Mouse (Mus musculus) heart, adult 2 months (tissue): ENCODE data around the gene Nanos2. TPM values are rescaled to one million over a fixed set of nuclear protein-coding genes. Genes with fewer than 3 reads are reported as not detected.

Experiments
- DNase-seq, 2 experiments: peaks; one replicate each; pipeline ENCODE4 v3.0.0; 2021
- H3K27ac ChIP-seq: fragments of 200-600 bp; 2 replicates; pipeline ENCODE4 v1.8.1; 2022
- H3K27me3 ChIP-seq: fragments of 200-500 bp; 2 replicates; pipeline ENCODE4 v1.6.1; 2012; ENCODE audit warnings: mild to moderate bottlenecking, low read length, inconsistent platforms, mixed read lengths; ENCODE audit not compliant: control insufficient read depth, insufficient read depth
- H3K36me3 ChIP-seq: fragments of 200-500 bp; 2 replicates; pipeline ENCODE4 v1.6.1; 2012; ENCODE audit warnings: low read length, inconsistent platforms; ENCODE audit not compliant: control insufficient read depth, insufficient read depth
- H3K4me1 ChIP-seq: fragments of 200-500 bp; 2 replicates; pipeline ENCODE4 v1.6.1; 2011; ENCODE audit warnings: low read length; ENCODE audit not compliant: control insufficient read depth, insufficient read depth
- H3K4me3 ChIP-seq: fragments of 200-600 bp; 2 replicates; pipeline ENCODE4 v1.8.1; 2022
- H3K79me2 ChIP-seq: fragments of 200-500 bp; replicated peaks from 2 replicates; pipeline ENCODE4 v1.6.1; 2012; ENCODE audit warnings: mild to moderate bottlenecking, inconsistent platforms, low read length, moderate library complexity, mixed read lengths; ENCODE audit not compliant: control insufficient read depth, insufficient read depth
- H3K9ac ChIP-seq: fragments of 200-500 bp; 2 replicates; pipeline ENCODE4 v1.6.1; 2012; ENCODE audit warnings: low read depth, mild to moderate bottlenecking, control low read depth, inconsistent platforms, low read length, mixed read lengths
- CTCF ChIP-seq: fragments of 200-600 bp; IDR thresholded peaks from 2 replicates; pipeline ENCODE4 v1.8.1; 2022; ENCODE audit warnings: antibody characterized with exemption, mild to moderate bottlenecking, moderate library complexity
- EP300 ChIP-seq: fragments of 200-500 bp; IDR thresholded peaks from 2 replicates; pipeline ENCODE4 v1.6.1; 2011; ENCODE audit warnings: low read depth, low read length, control low read depth; ENCODE audit not compliant: insufficient read depth
- POLR2A ChIP-seq: fragments of 200-500 bp; IDR thresholded peaks from 2 replicates; pipeline ENCODE4 v1.6.1; 2011; ENCODE audit warnings: mild to moderate bottlenecking, low read depth, low read length, control low read depth; ENCODE audit not compliant: insufficient read depth
- WGBS: fragments of 180-500 bp; shearing (Covaris S2); methylation state at CpG from one replicate; pipeline ENCODE4 v1.1.7; 2018; 5-methylcytosine and 5-hydroxymethylcytosine counted together
- intact Hi-C: fragments of 180-260 bp; cut with DNase I; formaldehyde crosslinking; loops from one replicate; pipeline ENCODE4 v1.15.1; 2025
- polyA plus RNA-seq: library from polyadenylated mRNA; depleted of rRNA; stranded (reverse); fragments of >200 nt; gene quantifications from 2 replicates; pipeline ENCODE4 v1.2.3, GENCODE M21; 2012; rRNA removed
- total RNA-seq, 2 experiments: library from RNA; stranded (reverse); gene quantifications; 2 replicates each; pipeline ENCODE4 v1.2.3; 2021

Nanos2 gene
- total and polyA plus RNA-seq, 3 experiments: 0.08 TPM; not detected in 2

- intact Hi-C loops: loop anchor here (2.0 kb wide), 1 partner anchor 96 kb away; no protein-coding TSS in a partner anchor
- peak overlapping the region; percentile 87 for H3K9ac ChIP-seq
- no peak for DNase-seq
- TF ChIP-seq POLR2A: no peak
- TF ChIP-seq CTCF: no peak
- no peak for TF ChIP-seq EP300
- peaks cover 6% of the 10 kb centered on the region; the same call in 1 of the 2 replicates for H3K27me3 ChIP-seq
- peak overlapping the region; percentile 78 for H3K27ac ChIP-seq
- no peaks in the 10 kb centered on the region for H3K36me3 ChIP-seq
- peak overlapping the region; percentile 64 for H3K4me3 ChIP-seq
- peaks cover 3% of the 10 kb centered on the region for H3K79me2 ChIP-seq
- H3K4me1 ChIP-seq: peaks cover 2% of the 10 kb centered on the region; the same call in 1 of the 2 replicates
- WGBS: 1% methylated on average over 26 of the region's 36 CpGs
These were observed 37.5 kb downstream of the Nanos2 start for GRCm38 (mm10) chr7:19024581-19025255.

- Histone ChIP-seq H3K4me1 (peaks cover 2% of the 10 kb centered on the region; the same call in 1 of the 2 replicates), H3K9ac (no peak overlapping the region), H3K4me3 (no peak overlapping the region), H3K79me2 (peaks cover 3% of the 10 kb centered on the region), H3K27ac (no peak overlapping the region), H3K27me3 (peaks cover 2% of the 10 kb centered on the region; the same call in 1 of the 2 replicates), H3K36me3 (no peaks in the 10 kb centered on the region)
- no peak for TF ChIP-seq CTCF
- TF ChIP-seq EP300: no peak
- TF ChIP-seq POLR2A: no peak
- no peak for DNase-seq
- intact Hi-C loops: no loop called here
These were observed 40.9 kb downstream of the Nanos2 start for GRCm38 (mm10) chr7:19028067-19028466.

GRCm38 (mm10) chr7:19029084-19029653 lies 42.0 kb downstream of the Nanos2 start:
- Histone ChIP-seq H3K27me3 (no peaks in the 10 kb centered on the region), H3K27ac (no peak overlapping the region), H3K4me1 (peaks cover 2% of the 10 kb centered on the region; the same call in 1 of the 2 replicates), H3K36me3 (no peaks in the 10 kb centered on the region), H3K79me2 (peaks cover 3% of the 10 kb centered on the region), H3K4me3 (no peak overlapping the region), H3K9ac (no peak overlapping the region)
- intact Hi-C loops: no loop called here
- peak; percentile 82 for TF ChIP-seq CTCF
- no peak for TF ChIP-seq POLR2A
- TF ChIP-seq EP300: 0 out of 2 replicates have a peak, but pooled peaks have one; percentile 20
- WGBS: 69% methylated on average over 6 of the region's 6 CpGs
- peak; percentile 40 to 69 for DNase-seq

GRCm38 (mm10) chr7:19031641-19032040 lies 44.4 kb downstream of the Nanos2 start:
- intact Hi-C loops: no loop called here
- WGBS: 72% methylated on average over 4 of the region's 4 CpGs

More at GRCm38 (mm10) chr7:19031641-19032040, 44.4 kb downstream of the Nanos2 start:
- H3K4me3 ChIP-seq: no peak overlapping the region
- TF ChIP-seq POLR2A (no peak), EP300 (0 out of 2 replicates have a peak, but pooled peaks have one; percentile 18), CTCF (no peak)
- no peaks in the 10 kb centered on the region for H3K4me1 ChIP-seq
- no peak for DNase-seq
- H3K27me3 ChIP-seq: no peaks in the 10 kb centered on the region
- no peak overlapping the region for H3K27ac ChIP-seq
- H3K79me2 ChIP-seq: no peaks in the 10 kb centered on the region; the same call in 1 of the 2 replicates
- H3K36me3 ChIP-seq: no peaks in the 10 kb centered on the region
- H3K9ac ChIP-seq: no peak overlapping the region

Other genes with a start within 250 kb of the Nanos2 start
- not detected for gene Psg19, start 188.9 kb upstream of the Nanos2 start, total RNA-seq
- gene Psg19, start 188.9 kb upstream of the Nanos2 start, polyA plus RNA-seq: not detected in 2 replicates
- gene Psg17, start 165.8 kb upstream of the Nanos2 start, total RNA-seq: not detected
- 0.04 and 0.06 TPM in 2 replicates for gene Psg17, start 165.8 kb upstream of the Nanos2 start, polyA plus RNA-seq
- 1 to 10 TPM; 7.2 to 8.0 TPM for gene Mill2, start 147.4 kb upstream of the Nanos2 start, total RNA-seq
- 5.2 and 9.1 TPM in 2 replicates for gene Mill2, start 147.4 kb upstream of the Nanos2 start, polyA plus RNA-seq
- gene Pglyrp1, start 116.1 kb upstream of the Nanos2 start, total RNA-seq: 1 to 10 TPM; 1.3 to 2.2 TPM
- gene Pglyrp1, start 116.1 kb upstream of the Nanos2 start, polyA plus RNA-seq: 2.3 and 12.7 TPM in 2 replicates
- gene Ccdc61, start 77.0 kb upstream of the Nanos2 start, total RNA-seq: 1 to 10 TPM; 6.6 to 9.6 TPM
- gene Ccdc61, start 77.0 kb upstream of the Nanos2 start, polyA plus RNA-seq: 11.3 and 12.5 TPM in 2 replicates
- gene Nova2, start 61.5 kb upstream of the Nanos2 start, total RNA-seq: 1 to 10 TPM; 4.3 to 5.1 TPM
- 1.5 and 1.7 TPM in 2 replicates for gene Nova2, start 61.5 kb upstream of the Nanos2 start, polyA plus RNA-seq
- gene Mypop, start 3.8 kb downstream of the Nanos2 start, total RNA-seq: 1 to 10 TPM; 3.5 to 3.9 TPM
- gene Mypop, start 3.8 kb downstream of the Nanos2 start, polyA plus RNA-seq: 3.4 and 4.0 TPM in 2 replicates
- 10 to 100 TPM; 22.5 to 24.5 TPM for gene Irf2bp1, start 16.6 kb downstream of the Nanos2 start, total RNA-seq
- gene Irf2bp1, start 16.6 kb downstream of the Nanos2 start, polyA plus RNA-seq: 12.7 and 15.1 TPM in 2 replicates
- gene Foxa3, start 36.1 kb downstream of the Nanos2 start, total RNA-seq: not detected
- gene Foxa3, start 36.1 kb downstream of the Nanos2 start, polyA plus RNA-seq: 0.06 TPM in 1 of 2 replicates, not detected in the other
- gene Sympk, start 37.0 kb downstream of the Nanos2 start, total RNA-seq: 10 to 100 TPM; 93.2 to 99.4 TPM
- gene Sympk, start 37.0 kb downstream of the Nanos2 start, polyA plus RNA-seq: 54.9 and 61.3 TPM in 2 replicates
- not detected for gene Rsph6a, start 67.3 kb downstream of the Nanos2 start, total RNA-seq
- 0.06 TPM in 1 of 2 replicates, not detected in the other for gene Rsph6a, start 67.3 kb downstream of the Nanos2 start, polyA plus RNA-seq
- 10 to 100 TPM; 47.8 to 54.9 TPM for gene Dmwd, start 88.8 kb downstream of the Nanos2 start, total RNA-seq
- 70.9 and 79.4 TPM in 2 replicates for gene Dmwd, start 88.8 kb downstream of the Nanos2 start, polyA plus RNA-seq
- 100 to 1,000 TPM; 482 to 516 TPM for gene Dmpk, start 96.4 kb downstream of the Nanos2 start, total RNA-seq
- gene Dmpk, start 96.4 kb downstream of the Nanos2 start, polyA plus RNA-seq: 1,225 and 1,460 TPM in 2 replicates
- 1 to 10 TPM; 7.1 to 8.2 TPM for gene Six5, start 107.2 kb downstream of the Nanos2 start, total RNA-seq
- 26.0 and 29.8 TPM in 2 replicates for gene Six5, start 107.2 kb downstream of the Nanos2 start, polyA plus RNA-seq
- not detected for gene Gm4969, start 131.0 kb downstream of the Nanos2 start, total RNA-seq
- 0.09 TPM in 1 of 2 replicates, not detected in the other for gene Gm4969, start 131.0 kb downstream of the Nanos2 start, polyA plus RNA-seq
- gene Fbxo46, start 132.5 kb downstream of the Nanos2 start, total RNA-seq: 1 to 10 TPM; 4.5 to 5.2 TPM
- 3.3 and 5.4 TPM in 2 replicates for gene Fbxo46, start 132.5 kb downstream of the Nanos2 start, polyA plus RNA-seq
- gene Qpctl, start 161.9 kb downstream of the Nanos2 start, total RNA-seq: 1 to 10 TPM; 3.8 to 4.6 TPM
- gene Qpctl, start 161.9 kb downstream of the Nanos2 start, polyA plus RNA-seq: 5.3 and 6.3 TPM in 2 replicates
- 10 to 100 TPM; 58.7 to 68.7 TPM for gene Snrpd2, start 162.3 kb downstream of the Nanos2 start, total RNA-seq
- 28.6 and 34.7 TPM in 2 replicates for gene Snrpd2, start 162.3 kb downstream of the Nanos2 start, polyA plus RNA-seq
- gene Gipr, start 178.7 kb downstream of the Nanos2 start, total RNA-seq: under 1 TPM in 1 of 2 experiments, not detected in 1; 0.16 TPM
- gene Gipr, start 178.7 kb downstream of the Nanos2 start, polyA plus RNA-seq: 2.5 and 3.0 TPM in 2 replicates
- gene Eml2, start 189.0 kb downstream of the Nanos2 start, total RNA-seq: 10 to 100 TPM; 35.6 to 38.7 TPM
- 37.3 and 38.8 TPM in 2 replicates for gene Eml2, start 189.0 kb downstream of the Nanos2 start, polyA plus RNA-seq
- 1 to 10 TPM; 6.8 to 7.2 TPM for gene Gpr4, start 225.1 kb downstream of the Nanos2 start, total RNA-seq
- 17.1 and 22.0 TPM in 2 replicates for gene Gpr4, start 225.1 kb downstream of the Nanos2 start, polyA plus RNA-seq
- gene Opa3, start 240.9 kb downstream of the Nanos2 start, total RNA-seq: 10 to 100 TPM; 59.9 to 66.0 TPM
- 64.6 and 91.3 TPM in 2 replicates for gene Opa3, start 240.9 kb downstream of the Nanos2 start, polyA plus RNA-seq